Mouse (Mus musculus): ENCODE results near the gene 9630041A04Rik.

DNA sequence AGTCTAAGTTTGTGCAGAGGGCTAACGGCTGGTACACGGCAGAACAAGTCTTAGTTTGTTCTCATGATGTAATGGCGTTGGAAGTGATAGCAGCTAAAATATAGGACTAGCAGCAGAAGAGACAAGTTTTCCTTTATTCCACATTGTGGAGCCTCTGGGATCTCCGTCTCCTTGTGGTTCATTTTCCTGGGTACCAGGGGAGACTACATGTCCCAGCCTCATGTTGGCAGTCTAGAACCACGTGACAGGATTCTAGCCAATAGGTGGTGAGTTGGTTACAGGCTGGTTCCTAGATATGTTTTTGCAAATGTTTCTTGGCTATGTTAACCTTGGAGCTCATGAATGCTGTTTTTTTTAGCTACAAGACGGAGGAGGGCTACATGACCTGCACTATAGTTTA lies 15.9 kb upstream of the 9630041A04Rik start:
- TF ChIP-seq GATA1 (IDR thresholded peaks at IDR 0.05; ENCODE audit: borderline replicate concordance, low read length), result no peak
- no peak for TF ChIP-seq FLI1 (IDR thresholded peaks at IDR 0.05; ENCODE audit: low read length)

Measured in megakaryocyte, embryonic 14.5 days (primary cell).